Mouse (Mus musculus): ENCODE results near the gene Catsper1. TPM values are rescaled to one million over a fixed set of nuclear protein-coding genes. Genes with fewer than 3 reads are reported as not detected.

Catsper1 gene
- not detected in 2 replicates for polyA plus RNA-seq (2016; fragmentation: Nextera tagmentation; extraction: Ambion mirVana)

GRCm38 (mm10) chr19:5335441-5335840 lies at the start of gene Catsper1:
Gene Catsper1, plus strand, starts transcription at chr19:5335741.
- no peaks in the 10 kb centered on the region for H3K9me3 ChIP-seq
- 86% methylated on average over 6 of the region's 6 CpGs for WGBS
- no peak within 1 kb of the TSS for H3K27ac ChIP-seq
- H3K4me1 ChIP-seq = no peaks in the 10 kb centered on the region
- no peak within 1 kb of the TSS for H3K4me2 ChIP-seq (replicated peaks)
- H3K9ac ChIP-seq = no peak within 1 kb of the TSS
- no peaks in the 10 kb centered on the region for H3K36me3 ChIP-seq
- no peak for ATAC-seq (ENCODE audit: low FRiP score, low read depth)
- no peaks in the 10 kb centered on the region for H3K27me3 ChIP-seq (replicated peaks)
- no peak within 1 kb of the TSS for H3K4me3 ChIP-seq

- peak within 1 kb of the TSS; percentile 86 for H3K9ac ChIP-seq
- WGBS = under 1% methylated on average over 46 of the region's 46 CpGs
- peak within 1 kb of the TSS; percentile 89 for H3K4me3 ChIP-seq
- no peaks in the 10 kb centered on the region for H3K9me3 ChIP-seq
- peak within 1 kb of the TSS; percentile 62; the same call in 1 of the 2 replicates for H3K27ac ChIP-seq
- peak; percentile 93 for ATAC-seq (ENCODE audit: low FRiP score, low read depth)
- H3K27me3 ChIP-seq (replicated peaks) = no peaks in the 10 kb centered on the region
- peaks cover 34% of the 10 kb centered on the region for H3K36me3 ChIP-seq
- peak within 1 kb of the TSS; percentile 88 for H3K4me2 ChIP-seq (replicated peaks)
- peaks cover 25% of the 10 kb centered on the region for H3K4me1 ChIP-seq
Observed at GRCm38 (mm10) chr19:5294972-5295735, 40.4 kb upstream of the Catsper1 start, which contains the start of gene Sf3b2. Gene Sf3b2, minus strand, starts transcription at chr19:5295455.

- H3K4me1 ChIP-seq = peaks cover 25% of the 10 kb centered on the region
- peak; percentile 33 for ATAC-seq (ENCODE audit: low FRiP score, low read depth)
- peak overlapping the region; percentile 54; the same call in 1 of the 2 replicates for H3K27ac ChIP-seq
- WGBS = 7% methylated on average over 13 of the region's 13 CpGs
- H3K4me3 ChIP-seq = peak overlapping the region; percentile 89
- H3K36me3 ChIP-seq = peaks cover 28% of the 10 kb centered on the region
- peak overlapping the region; percentile 65 for H3K4me2 ChIP-seq (replicated peaks)
- H3K27me3 ChIP-seq (replicated peaks) = no peaks in the 10 kb centered on the region
- H3K9me3 ChIP-seq = no peaks in the 10 kb centered on the region
- peak overlapping the region; percentile 58 for H3K9ac ChIP-seq
Observed at GRCm38 (mm10) chr19:5295736-5296075, 39.8 kb upstream of the Catsper1 start.

GRCm38 (mm10) chr19:5296630-5297029 lies 38.9 kb upstream of the Catsper1 start:
- no peak overlapping the region for H3K9ac ChIP-seq
- no peak overlapping the region for H3K4me3 ChIP-seq

GRCm38 (mm10) chr19:5297903-5298800 lies 37.4 kb upstream of the Catsper1 start, which contains the start of gene Gal3st3:
Gene Gal3st3, plus strand, starts transcription at chr19:5298331.
- H3K4me2 ChIP-seq (replicated peaks) = peak within 1 kb of the TSS; percentile 76
- 6% methylated on average over 31 of the region's 32 CpGs for whole genome bisulfite sequencing

More at GRCm38 (mm10) chr19:5296630-5297029, 38.9 kb upstream of the Catsper1 start:
- Histone ChIP-seq H3K36me3 (peaks cover 19% of the 10 kb centered on the region), H3K27me3 (replicated peaks) (no peaks in the 10 kb centered on the region), H3K4me1 (peaks cover 25% of the 10 kb centered on the region), H3K4me2 (replicated peaks) (peak overlapping the region; percentile 10; the same call in 1 of the 2 replicates), H3K27ac (no peak overlapping the region), H3K9me3 (no peaks in the 10 kb centered on the region)
- 71% methylated on average over 5 of the region's 5 CpGs for WGBS
- ATAC-seq (ENCODE audit: low FRiP score, low read depth) = no peak

GRCm38 (mm10) chr19:5300588-5300987 lies 35.0 kb upstream of the Catsper1 start:
- H3K4me3 ChIP-seq = no peak overlapping the region
- no peak overlapping the region for H3K9ac ChIP-seq
- 83% methylated on average over 6 of the region's 6 CpGs for WGBS
- no peak overlapping the region for H3K27ac ChIP-seq
- no peak for ATAC-seq (ENCODE audit: low FRiP score, low read depth)
- H3K4me2 ChIP-seq (replicated peaks) = no peak overlapping the region
- H3K36me3 ChIP-seq = peaks cover 7% of the 10 kb centered on the region; the same call in 1 of the 2 replicates
- no peaks in the 10 kb centered on the region for H3K27me3 ChIP-seq (replicated peaks)
- H3K9me3 ChIP-seq = no peaks in the 10 kb centered on the region
- H3K4me1 ChIP-seq = peaks cover 13% of the 10 kb centered on the region

More at GRCm38 (mm10) chr19:5297903-5298800, 37.4 kb upstream of the Catsper1 start, which contains the start of gene Gal3st3:
- Histone ChIP-seq H3K9ac (peak within 1 kb of the TSS; percentile 71), H3K27ac (peak within 1 kb of the TSS; percentile 64), H3K27me3 (replicated peaks) (no peaks in the 10 kb centered on the region), H3K9me3 (no peaks in the 10 kb centered on the region), H3K4me1 (peaks cover 25% of the 10 kb centered on the region), H3K4me3 (peak within 1 kb of the TSS; percentile 54), H3K36me3 (peaks cover 5% of the 10 kb centered on the region; the same call in 1 of the 2 replicates)
- ATAC-seq (ENCODE audit: low FRiP score, low read depth) = 0 out of 2 replicates have a peak, but pooled peaks have one; percentile 43

- Histone ChIP-seq H3K27me3 (replicated peaks) (peaks cover 9% of the 10 kb centered on the region; the same call in 1 of the 2 replicates), H3K9me3 (0 out of 2 replicates have a peak, but pooled peaks cover 1% of the 10 kb centered on the region), H3K4me2 (replicated peaks) (no peak overlapping the region), H3K27ac (no peak overlapping the region), H3K4me3 (no peak overlapping the region), H3K9ac (no peak overlapping the region), H3K36me3 (peaks cover 24% of the 10 kb centered on the region), H3K4me1 (peaks cover 7% of the 10 kb centered on the region; the same call in 1 of the 2 replicates)
- ATAC-seq (ENCODE audit: low FRiP score, low read depth) = no peak
- 25% methylated on average over 4 of the region's 4 CpGs for WGBS
Observed at GRCm38 (mm10) chr19:5302455-5302854, 33.1 kb upstream of the Catsper1 start.

GRCm38 (mm10) chr19:5306279-5306678 lies 29.3 kb upstream of the Catsper1 start:
- Histone ChIP-seq H3K9ac (no peak overlapping the region), H3K4me2 (replicated peaks) (no peak overlapping the region), H3K4me1 (no peaks in the 10 kb centered on the region), H3K4me3 (no peak overlapping the region), H3K36me3 (peaks cover 30% of the 10 kb centered on the region), H3K27me3 (replicated peaks) (peaks cover 10% of the 10 kb centered on the region), H3K27ac (no peak overlapping the region), H3K9me3 (0 out of 2 replicates have a peak, but pooled peaks cover 6% of the 10 kb centered on the region)
- 86% methylated on average over 6 of the region's 6 CpGs for WGBS
- no peak for ATAC-seq (ENCODE audit: low FRiP score, low read depth)

- peaks cover 30% of the 10 kb centered on the region for H3K36me3 ChIP-seq
- WGBS = 41% methylated on average over 98 of the region's 98 CpGs
- H3K27ac ChIP-seq = no peak overlapping the region
- 0 out of 2 replicates have a peak, but pooled peaks cover 6% of the 10 kb centered on the region for H3K9me3 ChIP-seq
- peak overlapping the region; percentile 47 for H3K4me2 ChIP-seq (replicated peaks)
- H3K27me3 ChIP-seq (replicated peaks) = peaks cover 10% of the 10 kb centered on the region
- no peak for ATAC-seq (ENCODE audit: low FRiP score, low read depth)
- peak overlapping the region; percentile 15; the same call in 1 of the 2 replicates for H3K4me3 ChIP-seq
- H3K9ac ChIP-seq = no peak overlapping the region
- no peaks in the 10 kb centered on the region for H3K4me1 ChIP-seq
Observed at GRCm38 (mm10) chr19:5306968-5307734, 28.4 kb upstream of the Catsper1 start.

GRCm38 (mm10) chr19:5309025-5309424 lies 26.5 kb upstream of the Catsper1 start:
- Histone ChIP-seq H3K9me3 (0 out of 2 replicates have a peak, but pooled peaks cover 6% of the 10 kb centered on the region), H3K27ac (no peak overlapping the region), H3K27me3 (replicated peaks) (peaks cover 10% of the 10 kb centered on the region), H3K36me3 (peaks cover 26% of the 10 kb centered on the region), H3K4me3 (no peak overlapping the region), H3K4me1 (no peaks in the 10 kb centered on the region), H3K9ac (no peak overlapping the region), H3K4me2 (replicated peaks) (no peak overlapping the region)
- 83% methylated on average over 7 of the region's 7 CpGs for WGBS
- no peak for ATAC-seq (ENCODE audit: low FRiP score, low read depth)

- Histone ChIP-seq H3K27ac (no peak overlapping the region), H3K4me3 (no peak overlapping the region), H3K4me1 (no peaks in the 10 kb centered on the region), H3K36me3 (no peaks in the 10 kb centered on the region; the same call in 1 of the 2 replicates), H3K9ac (no peak overlapping the region), H3K27me3 (replicated peaks) (no peaks in the 10 kb centered on the region), H3K4me2 (replicated peaks) (no peak overlapping the region), H3K9me3 (peaks cover 9% of the 10 kb centered on the region; the same call in 1 of the 2 replicates)
- ATAC-seq (ENCODE audit: low FRiP score, low read depth) = no peak
- WGBS = 90% methylated on average over 8 of the region's 8 CpGs
Observed at GRCm38 (mm10) chr19:5313189-5313588, 22.4 kb upstream of the Catsper1 start.
